Mouse (Mus musculus) brain, adult 2 months (tissue): ENCODE results near the gene Gm9903.
A peak's percentile ranks its signal among the peaks of the same experiment; 100 is the strongest.

Source experiments
- DNase-seq: peaks from one replicate; pipeline ENCODE4 v3.0.0; 2011; ENCODE audit warnings: low read depth, low spot score

Gene Gm9903

GRCm38 (mm10) chr5:33629301-33629987 is at the start of gene Gm9903, which contains the start of gene Fam53a:
TSS of gene Gm9903 (plus strand) at chr5:33629925.
TSS of gene Fam53a (minus strand) at chr5:33629635.
- peak; percentile 98 for DNase-seq

- no peak for DNase-seq
These were observed 49.4 kb upstream of the Gm9903 start for GRCm38 (mm10) chr5:33580336-33580735.

GRCm38 (mm10) chr5:33587498-33588058 is 42.1 kb upstream of the Gm9903 start:
- DNase-seq: no peak

GRCm38 (mm10) chr5:33588066-33588465 is 41.7 kb upstream of the Gm9903 start:
- no peak for DNase-seq

GRCm38 (mm10) chr5:33589221-33589888 is 40.4 kb upstream of the Gm9903 start:
- DNase-seq: peak; percentile 89

- no peak for DNase-seq
These were observed 36.1 kb upstream of the Gm9903 start for GRCm38 (mm10) chr5:33593620-33594019.

GRCm38 (mm10) chr5:33605314-33605713 is 24.4 kb upstream of the Gm9903 start:
- DNase-seq: peak; percentile 34

- DNase-seq: no peak
These were observed 23.1 kb upstream of the Gm9903 start for GRCm38 (mm10) chr5:33606631-33607030.

- DNase-seq: no peak
These were observed 22.3 kb upstream of the Gm9903 start for GRCm38 (mm10) chr5:33607434-33607833.

- DNase-seq: no peak
These were observed 20.5 kb upstream of the Gm9903 start for GRCm38 (mm10) chr5:33609226-33609625.

GRCm38 (mm10) chr5:33611795-33612194 is 17.9 kb upstream of the Gm9903 start:
- peak; percentile 26 for DNase-seq

- no peak for DNase-seq
These were observed 15.3 kb upstream of the Gm9903 start for GRCm38 (mm10) chr5:33614391-33614790.

- peak; percentile 13 for DNase-seq
These were observed 7.1 kb upstream of the Gm9903 start for GRCm38 (mm10) chr5:33622671-33623070.

GRCm38 (mm10) chr5:33623766-33624165 is 6.0 kb upstream of the Gm9903 start:
- DNase-seq: no peak

- DNase-seq: peak; percentile 33
These were observed 1.8 kb upstream of the Gm9903 start for GRCm38 (mm10) chr5:33627968-33628367.

- peak; percentile 49 for DNase-seq
These were observed 865 bp upstream of the Gm9903 start for GRCm38 (mm10) chr5:33628820-33629300.

GRCm38 (mm10) chr5:33630061-33630460 is 336 bp downstream of the Gm9903 start:
- DNase-seq: peak; percentile 48

GRCm38 (mm10) chr5:33630615-33631014 is 890 bp downstream of the Gm9903 start:
- no peak for DNase-seq

- DNase-seq: peak; percentile 55
These were observed 2.8 kb downstream of the Gm9903 start for GRCm38 (mm10) chr5:33632526-33632925.

GRCm38 (mm10) chr5:33635361-33635760 is 5.6 kb downstream of the Gm9903 start:
- DNase-seq: no peak

- no peak for DNase-seq
These were observed 8.1 kb downstream of the Gm9903 start for GRCm38 (mm10) chr5:33637606-33638350.

- DNase-seq: no peak
These were observed 9.1 kb downstream of the Gm9903 start for GRCm38 (mm10) chr5:33638826-33639225.
